Mouse (Mus musculus): ENCODE data around the gene Gprc5b. TPM values are rescaled to one million over a fixed set of nuclear protein-coding genes. Genes with fewer than 3 reads are reported as not detected.

Gprc5b gene
- polyA plus RNA-seq, 1 experiment from 2014 or later = 2.9 TPM

DNA sequence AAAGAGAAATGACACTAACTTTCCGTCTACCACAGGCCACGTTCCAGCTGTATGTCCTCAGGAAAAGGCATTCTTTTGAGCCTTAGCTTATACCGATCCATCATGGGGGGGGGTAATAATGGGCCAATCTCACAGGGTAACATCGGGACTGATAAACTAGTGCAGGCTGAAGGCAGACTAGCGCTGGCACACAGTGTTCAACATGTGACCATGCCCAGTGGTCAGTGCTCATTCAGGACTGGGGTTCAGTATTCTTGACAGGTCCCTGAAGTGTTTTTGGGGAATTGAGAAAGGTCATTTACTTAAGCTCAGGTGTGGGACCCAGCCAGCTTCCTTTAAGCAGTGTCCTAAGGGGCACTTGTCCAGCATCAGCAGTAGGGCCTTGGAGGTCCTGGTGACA is 13.2 kb downstream of the Gprc5b start:
- H3K4me2 ChIP-seq (ENCODE audit: low read length) = no peak overlapping the region
- H3K9me3 ChIP-seq (replicated peaks; ENCODE audit: control insufficient read depth, low read length, poor library complexity, severe bottlenecking) = no peaks in the 10 kb centered on the region
- no peaks in the 10 kb centered on the region for H3K4me1 ChIP-seq (ENCODE audit: control insufficient read depth, insufficient read depth, low read length)
- no peak overlapping the region for H3K9ac ChIP-seq (ENCODE audit: low read depth, low read length)
- no peaks in the 10 kb centered on the region for H3K27me3 ChIP-seq (ENCODE audit: control insufficient read depth, insufficient read depth, low read depth, low read length)
- no peak overlapping the region for H3K27ac ChIP-seq (ENCODE audit: low read length)
- H3K4me3 ChIP-seq (ENCODE audit: low read depth, low read length) = no peak overlapping the region
- H3K36me3 ChIP-seq (ENCODE audit: control insufficient read depth, insufficient read depth, low read length) = no peaks in the 10 kb centered on the region
- no peak for ATAC-seq
- 91% methylated on average over 5 of the region's 5 CpGs for WGBS

DNA sequence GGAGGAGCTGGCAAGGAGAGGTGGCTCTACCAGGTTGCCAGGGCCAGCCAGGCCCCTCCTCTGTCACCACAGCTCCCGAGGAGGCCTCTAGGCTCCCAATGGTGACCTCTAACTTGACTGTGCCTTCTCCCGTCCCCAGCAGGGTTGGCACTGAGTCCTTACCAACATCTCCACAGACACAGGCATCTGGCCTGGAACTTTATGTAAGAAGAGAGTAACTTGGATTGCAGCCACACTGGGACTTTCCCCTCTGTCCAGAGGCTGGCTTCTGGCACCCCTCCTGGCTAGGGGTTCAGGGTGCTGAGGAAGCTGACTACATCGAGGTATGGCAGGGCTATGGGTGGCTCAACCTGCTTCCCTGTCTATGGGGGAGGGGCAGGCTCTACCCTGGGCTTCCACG is 13.7 kb downstream of the Gprc5b start:
- 79% methylated on average over 4 of the region's 4 CpGs for WGBS
- H3K36me3 ChIP-seq (ENCODE audit: control insufficient read depth, insufficient read depth, low read length) = no peaks in the 10 kb centered on the region
- H3K4me3 ChIP-seq (ENCODE audit: low read depth, low read length) = no peak overlapping the region
- H3K9ac ChIP-seq (ENCODE audit: low read depth, low read length) = no peak overlapping the region
- H3K27ac ChIP-seq (ENCODE audit: low read length) = no peak overlapping the region
- H3K4me2 ChIP-seq (ENCODE audit: low read length) = no peak overlapping the region
- H3K4me1 ChIP-seq (ENCODE audit: control insufficient read depth, insufficient read depth, low read length) = no peaks in the 10 kb centered on the region
- no peaks in the 10 kb centered on the region for H3K9me3 ChIP-seq (replicated peaks; ENCODE audit: control insufficient read depth, low read length, poor library complexity, severe bottlenecking)
- no peaks in the 10 kb centered on the region for H3K27me3 ChIP-seq (ENCODE audit: control insufficient read depth, insufficient read depth, low read depth, low read length)
- no peak for ATAC-seq

DNA sequence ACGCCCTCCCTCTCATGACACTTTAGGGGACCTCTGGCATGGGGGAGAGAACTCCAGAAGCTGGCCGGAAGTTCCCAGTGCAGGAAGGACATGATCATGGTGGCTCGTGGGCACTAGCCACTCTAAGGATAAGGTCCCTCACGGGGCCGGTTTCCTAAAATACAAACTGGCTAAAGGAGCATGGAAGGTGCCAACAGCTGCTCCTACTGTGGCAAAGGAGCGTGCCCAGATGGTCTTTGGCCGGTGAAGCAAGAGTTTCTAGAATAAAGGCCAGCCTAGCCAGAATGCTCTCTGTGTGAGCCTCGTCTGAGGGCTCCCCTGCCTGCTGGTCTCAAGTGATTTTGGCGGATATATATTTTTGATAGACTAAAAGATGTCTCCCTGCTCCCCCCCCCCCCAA is 15.3 kb downstream of the Gprc5b start:
- no peaks in the 10 kb centered on the region for H3K36me3 ChIP-seq (ENCODE audit: control insufficient read depth, insufficient read depth, low read length)
- no peak overlapping the region for H3K9ac ChIP-seq (ENCODE audit: low read depth, low read length)
- WGBS = 84% methylated on average over 9 of the region's 9 CpGs
- no peak for ATAC-seq
- no peaks in the 10 kb centered on the region for H3K9me3 ChIP-seq (replicated peaks; ENCODE audit: control insufficient read depth, low read length, poor library complexity, severe bottlenecking)
- H3K27me3 ChIP-seq (ENCODE audit: control insufficient read depth, insufficient read depth, low read depth, low read length) = no peaks in the 10 kb centered on the region
- H3K4me2 ChIP-seq (ENCODE audit: low read length) = no peak overlapping the region
- H3K4me1 ChIP-seq (ENCODE audit: control insufficient read depth, insufficient read depth, low read length) = peaks cover 2% of the 10 kb centered on the region; the same call in 1 of the 2 replicates
- no peak overlapping the region for H3K4me3 ChIP-seq (ENCODE audit: low read depth, low read length)
- no peak overlapping the region for H3K27ac ChIP-seq (ENCODE audit: low read length)

DNA sequence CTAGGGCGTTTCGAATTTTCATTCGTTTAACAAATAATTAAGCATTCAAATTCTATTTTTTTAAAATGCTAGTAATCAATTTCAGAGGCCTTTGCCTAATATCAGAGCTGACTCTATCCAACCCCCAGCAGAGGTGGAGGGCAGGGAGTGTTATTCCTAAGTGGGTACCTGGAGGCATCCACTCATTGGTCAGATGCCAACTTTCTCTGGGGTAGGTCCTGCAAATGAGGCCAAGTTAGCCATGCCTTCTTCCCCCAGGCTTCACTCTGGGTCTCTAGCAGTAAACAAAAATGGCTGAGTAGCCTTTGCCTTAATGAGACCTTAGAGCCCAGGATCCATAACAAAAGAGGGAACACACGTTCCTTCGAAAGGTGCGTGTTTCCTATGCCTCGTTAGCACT is 15.9 kb downstream of the Gprc5b start:
- Histone ChIP-seq H3K27me3 (ENCODE audit: control insufficient read depth, insufficient read depth, low read depth, low read length) (no peaks in the 10 kb centered on the region), H3K4me1 (ENCODE audit: control insufficient read depth, insufficient read depth, low read length) (peaks cover 2% of the 10 kb centered on the region; the same call in 1 of the 2 replicates), H3K36me3 (ENCODE audit: control insufficient read depth, insufficient read depth, low read length) (no peaks in the 10 kb centered on the region), H3K4me3 (ENCODE audit: low read depth, low read length) (no peak overlapping the region), H3K27ac (ENCODE audit: low read length) (no peak overlapping the region), H3K4me2 (ENCODE audit: low read length) (no peak overlapping the region), H3K9ac (ENCODE audit: low read depth, low read length) (no peak overlapping the region), H3K9me3 (replicated peaks; ENCODE audit: control insufficient read depth, low read length, poor library complexity, severe bottlenecking) (no peaks in the 10 kb centered on the region)
- ATAC-seq = no peak
- 86% methylated on average over 7 of the region's 7 CpGs for WGBS

- WGBS = 73% methylated on average over 10 of the region's 10 CpGs
- ATAC-seq = no peak
- Histone ChIP-seq H3K27ac (ENCODE audit: low read length) (peak overlapping the region; percentile 58; the same call in 1 of the 2 replicates), H3K9ac (ENCODE audit: low read depth, low read length) (no peak overlapping the region), H3K36me3 (ENCODE audit: control insufficient read depth, insufficient read depth, low read length) (no peaks in the 10 kb centered on the region), H3K27me3 (ENCODE audit: control insufficient read depth, insufficient read depth, low read depth, low read length) (no peaks in the 10 kb centered on the region), H3K4me1 (ENCODE audit: control insufficient read depth, insufficient read depth, low read length) (peaks cover 2% of the 10 kb centered on the region; the same call in 1 of the 2 replicates), H3K4me3 (ENCODE audit: low read depth, low read length) (no peak overlapping the region), H3K4me2 (ENCODE audit: low read length) (no peak overlapping the region), H3K9me3 (replicated peaks; ENCODE audit: control insufficient read depth, low read length, poor library complexity, severe bottlenecking) (no peaks in the 10 kb centered on the region)
Observed at GRCm38 (mm10) chr7:118977167-118977543, 17.9 kb downstream of the Gprc5b start.

GRCm38 (mm10) chr7:118976414-118977166 is 18.4 kb downstream of the Gprc5b start:
- WGBS = 20% methylated on average over 14 of the region's 14 CpGs
- Histone ChIP-seq H3K27ac (ENCODE audit: low read length) (peak overlapping the region; percentile 58), H3K4me3 (ENCODE audit: low read depth, low read length) (peak overlapping the region; percentile 2; the same call in 1 of the 2 replicates), H3K27me3 (ENCODE audit: control insufficient read depth, insufficient read depth, low read depth, low read length) (no peaks in the 10 kb centered on the region), H3K9me3 (replicated peaks; ENCODE audit: control insufficient read depth, low read length, poor library complexity, severe bottlenecking) (no peaks in the 10 kb centered on the region), H3K4me2 (ENCODE audit: low read length) (peak overlapping the region; percentile 25), H3K36me3 (ENCODE audit: control insufficient read depth, insufficient read depth, low read length) (no peaks in the 10 kb centered on the region), H3K9ac (ENCODE audit: low read depth, low read length) (0 out of 2 replicates have a peak overlapping the region, but pooled peaks have one; percentile 5), H3K4me1 (ENCODE audit: control insufficient read depth, insufficient read depth, low read length) (peaks cover 4% of the 10 kb centered on the region)
- ATAC-seq = peak; percentile 53

GRCm38 (mm10) chr7:118975837-118976236 is 19.2 kb downstream of the Gprc5b start:
- WGBS = 68% methylated on average over 3 of the region's 3 CpGs
- Histone ChIP-seq H3K9ac (ENCODE audit: low read depth, low read length) (0 out of 2 replicates have a peak overlapping the region, but pooled peaks have one; percentile 5), H3K4me3 (ENCODE audit: low read depth, low read length) (no peak overlapping the region), H3K27ac (ENCODE audit: low read length) (peak overlapping the region; percentile 58; the same call in 1 of the 2 replicates), H3K27me3 (ENCODE audit: control insufficient read depth, insufficient read depth, low read depth, low read length) (no peaks in the 10 kb centered on the region), H3K36me3 (ENCODE audit: control insufficient read depth, insufficient read depth, low read length) (no peaks in the 10 kb centered on the region), H3K4me2 (ENCODE audit: low read length) (peak overlapping the region; percentile 25), H3K4me1 (ENCODE audit: control insufficient read depth, insufficient read depth, low read length) (peaks cover 5% of the 10 kb centered on the region), H3K9me3 (replicated peaks; ENCODE audit: control insufficient read depth, low read length, poor library complexity, severe bottlenecking) (no peaks in the 10 kb centered on the region)
- ATAC-seq = no peak

GRCm38 (mm10) chr7:118973377-118973776 is 21.6 kb downstream of the Gprc5b start:
- Histone ChIP-seq H3K4me2 (ENCODE audit: low read length) (no peak overlapping the region), H3K27ac (ENCODE audit: low read length) (no peak overlapping the region), H3K27me3 (ENCODE audit: control insufficient read depth, insufficient read depth, low read depth, low read length) (no peaks in the 10 kb centered on the region), H3K9ac (ENCODE audit: low read depth, low read length) (no peak overlapping the region), H3K4me1 (ENCODE audit: control insufficient read depth, insufficient read depth, low read length) (peaks cover 5% of the 10 kb centered on the region), H3K9me3 (replicated peaks; ENCODE audit: control insufficient read depth, low read length, poor library complexity, severe bottlenecking) (no peaks in the 10 kb centered on the region), H3K36me3 (ENCODE audit: control insufficient read depth, insufficient read depth, low read length) (no peaks in the 10 kb centered on the region), H3K4me3 (ENCODE audit: low read depth, low read length) (no peak overlapping the region)
- WGBS = 83% methylated on average over 4 of the region's 4 CpGs
- no peak for ATAC-seq

DNA sequence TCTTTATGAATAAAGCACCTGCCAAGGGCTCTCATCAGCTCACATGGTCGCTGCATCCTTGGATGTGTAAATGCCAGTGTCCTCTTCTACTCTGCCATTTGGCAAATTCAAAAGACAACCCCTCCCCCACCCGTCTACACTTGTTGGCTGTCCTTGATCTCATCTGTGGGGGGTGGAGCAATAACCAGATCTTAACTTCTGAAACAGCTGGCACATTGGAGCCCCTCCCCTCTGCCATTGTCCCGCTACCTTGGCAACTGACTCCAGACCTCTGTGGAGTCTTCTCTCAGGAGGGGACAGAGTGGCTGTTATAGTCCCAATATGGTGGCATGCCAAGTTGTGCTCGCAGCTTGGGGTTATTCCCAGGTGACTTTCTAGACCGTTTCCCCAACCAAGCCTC is 22.7 kb downstream of the Gprc5b start:
- Histone ChIP-seq H3K9ac (ENCODE audit: low read depth, low read length) (no peak overlapping the region), H3K27ac (ENCODE audit: low read length) (no peak overlapping the region), H3K4me3 (ENCODE audit: low read depth, low read length) (no peak overlapping the region), H3K27me3 (ENCODE audit: control insufficient read depth, insufficient read depth, low read depth, low read length) (no peaks in the 10 kb centered on the region), H3K4me1 (ENCODE audit: control insufficient read depth, insufficient read depth, low read length) (peaks cover 5% of the 10 kb centered on the region), H3K9me3 (replicated peaks; ENCODE audit: control insufficient read depth, low read length, poor library complexity, severe bottlenecking) (no peaks in the 10 kb centered on the region), H3K36me3 (ENCODE audit: control insufficient read depth, insufficient read depth, low read length) (no peaks in the 10 kb centered on the region), H3K4me2 (ENCODE audit: low read length) (no peak overlapping the region)
- ATAC-seq = no peak
- WGBS = 39% methylated on average over 5 of the region's 5 CpGs
